Mouse (Mus musculus) small intestine, adult 2 months (tissue): ENCODE results near the gene Pdha2.

Experiments
- CTCF ChIP-seq: fragments of 200-500 bp; IDR thresholded peaks from 2 replicates; pipeline ENCODE4 v1.5.1; 2012; ENCODE audit warnings: low read depth, mild to moderate bottlenecking, control low read depth, inconsistent platforms, low read length, moderate library complexity, mixed read lengths; ENCODE audit not compliant: insufficient replicate concordance, insufficient read length; ENCODE audit errors: extremely low read depth
- POLR2A ChIP-seq: fragments of 200-500 bp; IDR thresholded peaks from 2 replicates; pipeline ENCODE4 v1.6.1; 2012; ENCODE audit warnings: low read depth, mild to moderate bottlenecking, control low read depth, inconsistent platforms, low read length, moderate library complexity

- TF ChIP-seq CTCF (no peak), POLR2A (no peak)
Observed at GRCm38 (mm10) chr3:141160986-141161385, 51.2 kb downstream of the Pdha2 start.
